Mouse (Mus musculus) olfactory bulb, adult 2 months (tissue): ENCODE measurements around the gene Fgfr2. TPM values are rescaled to one million over a fixed set of nuclear protein-coding genes. Genes with fewer than 3 reads are reported as not detected.

Source experiments
- H3K27ac ChIP-seq: fragments of 200-500 bp; 2 replicates; pipeline ENCODE4 v1.5.1; 2012; ENCODE audit warnings: low read depth, low read length; ENCODE audit not compliant: insufficient read depth
- H3K4me1 ChIP-seq: fragments of 200-500 bp; 2 replicates; pipeline ENCODE4 v1.6.1; 2012; ENCODE audit warnings: low read length; ENCODE audit not compliant: control insufficient read depth, insufficient read depth
- H3K4me3 ChIP-seq: fragments of 200-500 bp; 2 replicates; pipeline ENCODE4 v1.5.1; 2012; ENCODE audit warnings: mild to moderate bottlenecking, low read depth, low read length, moderate library complexity; ENCODE audit not compliant: insufficient read depth
- CTCF ChIP-seq: fragments of 200-500 bp; IDR thresholded peaks from 2 replicates; pipeline ENCODE4 v1.5.1; 2012; ENCODE audit warnings: low read depth, mild to moderate bottlenecking, low read length, moderate library complexity; ENCODE audit not compliant: insufficient read depth
- POLR2A ChIP-seq: fragments of 200-500 bp; IDR thresholded peaks from 2 replicates; pipeline ENCODE4 v1.6.1; 2012; ENCODE audit warnings: mild to moderate bottlenecking, low read depth, low read length, moderate library complexity; ENCODE audit not compliant: insufficient read depth
- WGBS: fragments of 180-500 bp; shearing (Covaris S2); methylation state at CpG from one replicate; pipeline ENCODE4 v1.1.7; 2018; 5-methylcytosine and 5-hydroxymethylcytosine counted together
- polyA plus RNA-seq: library from polyadenylated mRNA; stranded (reverse); fragments of >200 nt; gene quantifications from 2 replicates; pipeline ENCODE4 v1.2.4, GENCODE M21; 2012; ENCODE audit warnings: low replicate concordance; ENCODE audit not compliant: missing spikeins, insufficient read depth, insufficient read length

The Fgfr2 gene
- polyA plus RNA-seq, 1 experiment: not detected

GRCm38 (mm10) chr7:132238921-132239320 lies 884.2 kb downstream of the Fgfr2 start:
- WGBS: 74% methylated on average over 3 of the region's 3 CpGs
- Histone ChIP-seq H3K4me1 (peaks cover 6% of the 10 kb centered on the region; the same call in 1 of the 2 replicates), H3K4me3 (no peak overlapping the region), H3K27ac (no peak overlapping the region)
- TF ChIP-seq CTCF (no peak), POLR2A (no peak)

- 83% methylated on average over 4 of the region's 4 CpGs for WGBS
- TF ChIP-seq CTCF (no peak), POLR2A (no peak)
These were observed 886.0 kb downstream of the Fgfr2 start for GRCm38 (mm10) chr7:132237191-132237590.

GRCm38 (mm10) chr7:132236789-132237188 lies 886.4 kb downstream of the Fgfr2 start:
- TF ChIP-seq POLR2A (no peak), CTCF (no peak)
- H3K27ac ChIP-seq: no peak overlapping the region
- H3K4me3 ChIP-seq: no peak overlapping the region
- H3K4me1 ChIP-seq: peaks cover 6% of the 10 kb centered on the region; the same call in 1 of the 2 replicates
- 73% methylated on average over 8 of the region's 8 CpGs for WGBS

More at GRCm38 (mm10) chr7:132237191-132237590, 886.0 kb downstream of the Fgfr2 start:
- no peak overlapping the region for H3K27ac ChIP-seq
- peaks cover 6% of the 10 kb centered on the region; the same call in 1 of the 2 replicates for H3K4me1 ChIP-seq
- no peak overlapping the region for H3K4me3 ChIP-seq

GRCm38 (mm10) chr7:132234250-132234649 lies 888.9 kb downstream of the Fgfr2 start:
- Histone ChIP-seq H3K4me3 (no peak overlapping the region), H3K4me1 (peaks cover 6% of the 10 kb centered on the region; the same call in 1 of the 2 replicates), H3K27ac (no peak overlapping the region)
- TF ChIP-seq CTCF (no peak), POLR2A (no peak)
- WGBS: 77% methylated on average over 3 of the region's 3 CpGs

GRCm38 (mm10) chr7:132233732-132234131 lies 889.4 kb downstream of the Fgfr2 start:
- no peak overlapping the region for H3K4me3 ChIP-seq
- peaks cover 6% of the 10 kb centered on the region; the same call in 1 of the 2 replicates for H3K4me1 ChIP-seq
- 92% methylated on average over 4 of the region's 4 CpGs for WGBS
- H3K27ac ChIP-seq: no peak overlapping the region
- no peak for TF ChIP-seq CTCF
- no peak for TF ChIP-seq POLR2A

GRCm38 (mm10) chr7:132232937-132233336 lies 890.2 kb downstream of the Fgfr2 start:
- no peak for TF ChIP-seq POLR2A
- no peak for TF ChIP-seq CTCF
- WGBS: 56% methylated on average over 2 of the region's 2 CpGs
- Histone ChIP-seq H3K4me1 (peaks cover 6% of the 10 kb centered on the region; the same call in 1 of the 2 replicates), H3K4me3 (no peak overlapping the region), H3K27ac (no peak overlapping the region)

GRCm38 (mm10) chr7:132231476-132231875 lies 891.7 kb downstream of the Fgfr2 start:
- 89% methylated on average over 3 of the region's 3 CpGs for WGBS
- TF ChIP-seq POLR2A: no peak
- TF ChIP-seq CTCF: no peak
- Histone ChIP-seq H3K4me3 (no peak overlapping the region), H3K27ac (no peak overlapping the region), H3K4me1 (0 out of 2 replicates have a peak, but pooled peaks cover 4% of the 10 kb centered on the region)

- Histone ChIP-seq H3K27ac (no peak overlapping the region), H3K4me3 (no peak overlapping the region), H3K4me1 (0 out of 2 replicates have a peak, but pooled peaks cover 4% of the 10 kb centered on the region)
- 90% methylated on average over 3 of the region's 3 CpGs for WGBS
- no peak for TF ChIP-seq CTCF
- no peak for TF ChIP-seq POLR2A
These were observed 892.2 kb downstream of the Fgfr2 start for GRCm38 (mm10) chr7:132230961-132231360.

GRCm38 (mm10) chr7:132227075-132227640 lies 896.0 kb downstream of the Fgfr2 start:
- no peak for TF ChIP-seq POLR2A
- TF ChIP-seq CTCF: no peak
- H3K27ac ChIP-seq: no peak overlapping the region
- WGBS: 84% methylated on average over 8 of the region's 8 CpGs
- H3K4me3 ChIP-seq: no peak overlapping the region
- H3K4me1 ChIP-seq: no peaks in the 10 kb centered on the region
